Mouse (Mus musculus): Measurements from ENCODE around the gene Gm45716. TPM values are rescaled to one million over a fixed set of nuclear protein-coding genes. Genes with fewer than 3 reads are reported as not detected.

Gm45716 gene
- polyA plus RNA-seq (2015; fragmentation: Illumina TruSeq; extraction: RNeasy Lipid Tissue Mini Kit (QIAGEN cat#74804); ENCODE audit: low read depth, low replicate concordance) = 7.4 TPM

DNA sequence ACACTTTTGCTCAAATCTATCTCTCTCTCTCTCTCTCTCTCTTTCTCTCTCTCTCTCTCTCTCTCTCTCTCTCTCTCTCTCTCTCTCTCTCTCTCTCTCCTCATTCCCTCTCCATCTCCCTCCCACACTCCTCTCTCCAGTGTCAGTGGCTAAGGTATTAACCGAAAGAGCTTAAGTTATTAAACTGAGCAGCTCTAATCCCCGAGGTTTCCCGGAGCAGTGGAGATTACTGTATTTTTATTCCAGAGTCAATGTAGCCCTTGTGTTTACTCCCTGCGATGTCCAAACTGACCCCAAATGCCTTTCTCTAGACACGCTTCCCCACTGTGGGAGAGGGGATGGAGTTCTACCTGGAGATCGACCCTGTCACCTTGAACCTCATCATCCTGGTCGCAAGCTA, at the start of gene Gm45716:
Gene Gm45716 (plus strand): TSS at position 243 of the 400 bp plus-strand sequence.

GRCm38 (mm10) chr11:90249025-90249650, 61.7 kb downstream of the Gm45716 start, which contains the start of gene Mmd:
Mmd (plus strand) TSS chr11:90249456.

Other genes with a start within 250 kb of the Gm45716 start
- 1.7 TPM for gene Pctp, start 184.8 kb upstream of the Gm45716 start, polyA plus RNA-seq (2015; fragmentation: Illumina TruSeq; extraction: RNeasy Lipid Tissue Mini Kit (QIAGEN cat#74804); ENCODE audit: low read depth, low replicate concordance)
- gene Tmem100, start 157.3 kb upstream of the Gm45716 start, polyA plus RNA-seq (2015; fragmentation: Illumina TruSeq; extraction: RNeasy Lipid Tissue Mini Kit (QIAGEN cat#74804); ENCODE audit: low read depth, low replicate concordance) = 18.1 TPM
- gene Mmd, start 61.8 kb downstream of the Gm45716 start, polyA plus RNA-seq (2015; fragmentation: Illumina TruSeq; extraction: RNeasy Lipid Tissue Mini Kit (QIAGEN cat#74804); ENCODE audit: low read depth, low replicate concordance) = 244 TPM
- 109 TPM for gene Hlf, start 203.2 kb downstream of the Gm45716 start, polyA plus RNA-seq (2015; fragmentation: Illumina TruSeq; extraction: RNeasy Lipid Tissue Mini Kit (QIAGEN cat#74804); ENCODE audit: low read depth, low replicate concordance)

Data from brain, adult 10 weeks (tissue).